Comparison of ENCODE assay signal across 30 mouse cellular contexts in genomic region chr12:35013950-35014349, GRCm38 (mm10). TPM values are rescaled to one million over a fixed set of nuclear protein-coding genes. Genes with fewer than 3 reads are reported as not detected.
DNase-seq lines count a peak whose midpoint lies in the region; ATAC-seq and TF ChIP-seq lines count a peak whose summit lies in the region.
"Had no signal": no experiment of that assay in that cellular context is flagged by ENCODE, and none has a peak within 500 bp of the region (broad histone marks: within the 10 kb centered on the region; RNA-seq: fewer than 3 reads in every experiment).

No protein-coding gene starts in this region.

- no peak overlapping the region for H3K9ac ChIP-seq in midbrain, embryonic 11.5 days (ENCODE audit: low read length)
- H3K9ac ChIP-seq in midbrain, postnatal 0 days (replicated peaks; ENCODE audit: low read length, poor library complexity, severe bottlenecking) = no peak overlapping the region
- H3K9ac ChIP-seq: embryonic facial prominence, embryonic 12.5 days; forebrain, embryonic 13.5 days; forebrain, embryonic 15.5 days; forebrain, postnatal 0 days had no signal

- 68% methylated on average over 2 of the region's 2 CpGs for WGBS in midbrain, embryonic 11.5 days
- WGBS in midbrain, postnatal 0 days = 57% methylated on average over 2 of the region's 2 CpGs

- no peak for ATAC-seq in midbrain, embryonic 11.5 days (ENCODE audit: low FRiP score)
- ATAC-seq in midbrain, postnatal 0 days (ENCODE audit: low FRiP score) = no peak
- peak; percentile 33 for ATAC-seq in common myeloid progenitor, adult 5-6 weeks (replicated peaks; ENCODE audit: low read depth, poor library complexity, severe bottlenecking)
- ATAC-seq in megakaryocyte progenitor cell, adult 5-6 weeks (replicated peaks; ENCODE audit: poor library complexity) = 0 out of 2 replicates have a peak, but pooled peaks have one; percentile 32
- ATAC-seq: activated CD4-positive, CD25-positive, alpha-beta regulatory T cell, adult 4 months; CD4-positive, CD25-positive, alpha-beta regulatory T cell, adult 4 months; forebrain, embryonic 13.5 days; forebrain, embryonic 15.5 days; forebrain, postnatal 0 days had no signal

- no peak overlapping the region for H3K4me3 ChIP-seq in midbrain, embryonic 11.5 days (ENCODE audit: low read depth, low read length)
- no peak overlapping the region for H3K4me3 ChIP-seq in midbrain, postnatal 0 days (ENCODE audit: low read depth, low read length)
- H3K4me3 ChIP-seq: embryonic facial prominence, embryonic 10.5 days; embryonic facial prominence, embryonic 12.5 days; forebrain, embryonic 13.5 days; forebrain, embryonic 15.5 days had no signal

- H3K27ac ChIP-seq in midbrain, embryonic 11.5 days (ENCODE audit: low read depth, low read length) = no peak overlapping the region
- H3K27ac ChIP-seq in midbrain, postnatal 0 days (ENCODE audit: low read depth, low read length) = no peak overlapping the region
- H3K27ac ChIP-seq: embryonic facial prominence, embryonic 10.5 days; embryonic facial prominence, embryonic 12.5 days; forebrain, embryonic 13.5 days; forebrain, embryonic 15.5 days had no signal

- H3K9me3 ChIP-seq in midbrain, embryonic 11.5 days (ENCODE audit: control insufficient read depth, low read length) = no peaks in the 10 kb centered on the region
- no peaks in the 10 kb centered on the region for H3K9me3 ChIP-seq in midbrain, postnatal 0 days (ENCODE audit: low read length)
- H3K9me3 ChIP-seq: embryonic facial prominence, embryonic 10.5 days; embryonic facial prominence, embryonic 12.5 days; forebrain, embryonic 13.5 days; forebrain, embryonic 15.5 days; G1E had no signal

- H3K4me2 ChIP-seq in midbrain, embryonic 11.5 days = no peak overlapping the region
- H3K4me2 ChIP-seq in midbrain, postnatal 0 days (ENCODE audit: low read depth, low read length, poor library complexity, severe bottlenecking) = no peak overlapping the region
- H3K4me2 ChIP-seq: embryonic facial prominence, embryonic 12.5 days; forebrain, embryonic 13.5 days; forebrain, embryonic 15.5 days had no signal

- no peak for TF ChIP-seq CTCF in midbrain, postnatal 0 days (IDR thresholded peaks at IDR 0.05)

- no peaks in the 10 kb centered on the region for H3K36me3 ChIP-seq in midbrain, embryonic 11.5 days (ENCODE audit: control insufficient read depth, insufficient read depth, low read length)
- H3K36me3 ChIP-seq in midbrain, postnatal 0 days (ENCODE audit: insufficient read depth, low read length) = no peaks in the 10 kb centered on the region
- H3K36me3 ChIP-seq: embryonic facial prominence, embryonic 10.5 days; embryonic facial prominence, embryonic 12.5 days; forebrain, embryonic 15.5 days; G1E had no signal

- DNase-seq in midbrain, embryonic 11.5 days (ENCODE audit: low spot score, missing footprints) = peak; percentile 73
- no peak for DNase-seq in midbrain, postnatal 0 days (ENCODE audit: low spot score)
- DNase-seq in Muller cell, postnatal 12 days (ENCODE audit: inconsistent ontology term) = peak; percentile 32
- no peak for DNase-seq in spleen, adult 18-20 months
- no peak for DNase-seq in left cerebral cortex, adult 8-10 months (ENCODE audit: low spot score in 2 of 2)
- no peak for DNase-seq in kidney, postnatal 36 days
- DNase-seq: adrenal gland, adult 8-10 months; adrenal gland, postnatal 14 days; adrenal gland, postnatal 36 days; B cell, adult 2 months; cerebellum, adult 18-20 months; cerebellum, adult 8-10 months; cerebellum, adult 9-11 months; cerebellum, postnatal 14 days; cerebellum, postnatal 36 days; forebrain, postnatal 0 days had no signal

- 0 out of 2 replicates have a peak, but pooled peaks cover 3% of the 10 kb centered on the region for H3K4me1 ChIP-seq in midbrain, embryonic 11.5 days (ENCODE audit: control insufficient read depth, insufficient read depth, low read length)
- H3K4me1 ChIP-seq in midbrain, postnatal 0 days (ENCODE audit: insufficient read depth, low read length) = no peaks in the 10 kb centered on the region

- H3K27me3 ChIP-seq in midbrain, embryonic 11.5 days (ENCODE audit: control insufficient read depth, insufficient read depth, low read length) = no peaks in the 10 kb centered on the region
- H3K27me3 ChIP-seq in midbrain, postnatal 0 days (ENCODE audit: insufficient read depth, low read length) = no peaks in the 10 kb centered on the region
- H3K27me3 ChIP-seq: CH12.LX; embryonic facial prominence, embryonic 12.5 days; forebrain, embryonic 13.5 days; forebrain, embryonic 15.5 days had no signal

RNA-seq across cellular contexts. Expression of gene Prps1l1, which starts 29.4 kb away (rescaled TPM):
- polyA plus RNA-seq in midbrain, embryonic 11.5 days (2014; fragmentation: Nextera tagmentation; extraction: Ambion mirVana) = not detected in 2 replicates
- total RNA-seq in midbrain, postnatal 0 days (2014; rRNA removed) = not detected in 2 replicates
- polyA plus RNA-seq in midbrain, postnatal 0 days (2015; fragmentation: Nextera tagmentation; extraction: Ambion mirVana) = not detected in 2 replicates
- 0.55 TPM in 1 of 2 replicates, not detected in the other for total RNA-seq in common myeloid progenitor, adult 5-6 weeks (2017)
- total RNA-seq in megakaryocyte progenitor cell, adult 5-6 weeks (2015) = 0.32 and 0.79 TPM in 2 replicates
- total RNA-seq in megakaryocyte progenitor cell, adult 5-6 weeks (2017) = 0.14 and 0.50 TPM in 2 replicates
- not detected for total RNA-seq in left cerebral cortex, adult 8-10 months (2022)
- total RNA-seq: adrenal gland, adult 18-20 months; adrenal gland, adult 8-10 months; adrenal gland, postnatal 14 days; adrenal gland, postnatal 36 days; CH12.LX; forebrain, postnatal 0 days had no signal
- polyA plus RNA-seq: cortical plate, adult 2 months; embryonic facial prominence, embryonic 12.5 days; embryonic facial prominence, embryonic 14.5 days; forebrain, embryonic 11.5 days; forebrain, embryonic 13.5 days; forebrain, embryonic 15.5 days; forebrain, postnatal 0 days; G1E had no signal

RNA-seq across cellular contexts. Expression of gene Snx13, which starts 33.0 kb away (rescaled TPM):
- 21.7 and 26.4 TPM in 2 replicates for polyA plus RNA-seq in midbrain, embryonic 11.5 days (2014; fragmentation: Nextera tagmentation; extraction: Ambion mirVana)
- total RNA-seq in midbrain, postnatal 0 days (2014; rRNA removed) = 22.0 and 27.3 TPM in 2 replicates
- polyA plus RNA-seq in midbrain, postnatal 0 days (2015; fragmentation: Nextera tagmentation; extraction: Ambion mirVana) = 21.4 and 22.3 TPM in 2 replicates
- total RNA-seq in common myeloid progenitor, adult 5-6 weeks (2017) = 18.7 and 33.2 TPM in 2 replicates
- total RNA-seq in megakaryocyte progenitor cell, adult 5-6 weeks (2015) = 16.9 and 20.6 TPM in 2 replicates
- total RNA-seq in megakaryocyte progenitor cell, adult 5-6 weeks (2017) = 23.2 and 42.2 TPM in 2 replicates
- total RNA-seq in left cerebral cortex, adult 8-10 months (2022) = 10 to 100 TPM; 58.0 to 70.9 (median 62.4) TPM

Comparison
In these comparisons a context has a peak if more than half of its experiments do, and no peak if none do; other contexts are left out.
1. DNase-seq: peak in midbrain, embryonic 11.5 days (single experiment) and Muller cell, postnatal 12 days (single experiment); none in midbrain, postnatal 0 days (single experiment), spleen, adult 18-20 months (0 of 2), left cerebral cortex, adult 8-10 months (0 of 2) and kidney, postnatal 36 days (0 of 2).
2. ATAC-seq: peak in common myeloid progenitor, adult 5-6 weeks (single experiment) and megakaryocyte progenitor cell, adult 5-6 weeks (single experiment); none in midbrain, embryonic 11.5 days (single experiment) and midbrain, postnatal 0 days (single experiment).